In the genomic region with DNA sequence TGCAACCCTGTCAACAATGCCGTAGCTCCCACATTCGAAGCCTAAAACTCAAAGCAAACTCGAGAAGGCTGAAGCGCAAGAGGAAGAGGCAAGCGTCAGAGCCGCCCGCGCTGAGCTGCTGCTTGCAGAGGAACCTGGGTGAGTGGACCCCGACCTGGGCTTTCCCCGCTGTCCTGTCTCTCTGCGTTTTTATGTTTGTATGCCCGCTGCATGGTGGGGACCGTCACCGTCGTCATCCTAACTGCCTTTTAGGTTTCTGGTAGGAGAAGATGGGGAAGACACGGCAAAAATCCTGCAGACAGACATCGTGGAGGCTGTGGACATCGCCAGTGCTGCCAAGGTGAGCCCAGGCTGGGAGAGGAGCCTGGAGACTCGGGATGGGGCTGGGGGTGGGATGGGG, we compare ENCODE assay signal across 8 mouse cellular contexts. TPM values are rescaled to one million over a fixed set of nuclear protein-coding genes. Genes with fewer than 3 reads are reported as not detected.
DNase-seq lines count a peak whose midpoint lies in the region; ATAC-seq and TF ChIP-seq lines count a peak whose summit lies in the region.

No protein-coding gene starts in this region.

- 61% methylated on average over 19 of the region's 19 CpGs for WGBS in embryonic facial prominence, embryonic 11.5 days
- WGBS in hindbrain, embryonic 16.5 days, result 61% methylated on average over 19 of the region's 19 CpGs
- 62% methylated on average over 19 of the region's 19 CpGs for WGBS in midbrain, embryonic 15.5 days

- peak overlapping the region; percentile 70 for H3K9ac ChIP-seq in embryonic facial prominence, embryonic 11.5 days (replicated peaks; ENCODE audit: low read length)
- peak overlapping the region; percentile 85 for H3K9ac ChIP-seq in hindbrain, embryonic 16.5 days (ENCODE audit: low read depth, low read length)
- peak overlapping the region; percentile 80 for H3K9ac ChIP-seq in midbrain, embryonic 15.5 days

- H3K27ac ChIP-seq in layer of hippocampus, adult 2 months, result no peak overlapping the region
- no peak overlapping the region for H3K27ac ChIP-seq in embryonic facial prominence, embryonic 11.5 days (replicated peaks; ENCODE audit: low read depth, low read length)
- H3K27ac ChIP-seq in hindbrain, embryonic 16.5 days (ENCODE audit: low read depth, low read length), result no peak overlapping the region
- no peak overlapping the region for H3K27ac ChIP-seq in midbrain, embryonic 15.5 days

- TF ChIP-seq CTCF in layer of hippocampus, adult 2 months (conservative IDR thresholded peaks at IDR 0.05), result no peak

- H3K4me1 ChIP-seq in embryonic facial prominence, embryonic 11.5 days (ENCODE audit: control insufficient read depth, insufficient read depth, low read length), result no peaks in the 10 kb centered on the region
- H3K4me1 ChIP-seq in hindbrain, embryonic 16.5 days (ENCODE audit: control insufficient read depth, insufficient read depth, low read depth, low read length), result peaks cover 22% of the 10 kb centered on the region
- peaks cover 27% of the 10 kb centered on the region for H3K4me1 ChIP-seq in midbrain, embryonic 15.5 days

- no peaks in the 10 kb centered on the region for H3K9me3 ChIP-seq in embryonic facial prominence, embryonic 11.5 days (replicated peaks; ENCODE audit: control insufficient read depth, low read length)
- H3K9me3 ChIP-seq in hindbrain, embryonic 16.5 days (ENCODE audit: control insufficient read depth, low read length), result no peaks in the 10 kb centered on the region
- H3K9me3 ChIP-seq in midbrain, embryonic 15.5 days, result no peaks in the 10 kb centered on the region

- H3K36me3 ChIP-seq in embryonic facial prominence, embryonic 11.5 days (replicated peaks; ENCODE audit: control insufficient read depth, insufficient read depth, low read depth, low read length), result peaks cover 11% of the 10 kb centered on the region
- peaks cover 14% of the 10 kb centered on the region for H3K36me3 ChIP-seq in hindbrain, embryonic 16.5 days (ENCODE audit: control insufficient read depth, insufficient read depth, low read length)
- H3K36me3 ChIP-seq in midbrain, embryonic 15.5 days (replicated peaks), result peaks cover 29% of the 10 kb centered on the region

- no peaks in the 10 kb centered on the region for H3K27me3 ChIP-seq in embryonic facial prominence, embryonic 11.5 days (ENCODE audit: control insufficient read depth, insufficient read depth, low read length)
- no peaks in the 10 kb centered on the region for H3K27me3 ChIP-seq in hindbrain, embryonic 16.5 days (replicated peaks; ENCODE audit: control insufficient read depth, insufficient read depth, low read length)
- no peaks in the 10 kb centered on the region for H3K27me3 ChIP-seq in midbrain, embryonic 15.5 days (replicated peaks)

- no peak for DNase-seq in layer of hippocampus, adult 2 months (ENCODE audit: low spot score in 2 of 2)
- no peak for DNase-seq in layer of hippocampus, postnatal 14 days (ENCODE audit: low spot score in 2 of 2)
- no peak for DNase-seq in embryonic facial prominence, embryonic 11.5 days (ENCODE audit: low spot score)
- no peak for DNase-seq in gastrocnemius, postnatal 10 days
- no peak for DNase-seq in adrenal gland, adult 2 months
- no peak for DNase-seq in cerebellum, adult 9-10 months

- peak overlapping the region; percentile 87 for H3K4me2 ChIP-seq in embryonic facial prominence, embryonic 11.5 days (ENCODE audit: low read depth, low read length)
- peak overlapping the region; percentile 97 for H3K4me2 ChIP-seq in hindbrain, embryonic 16.5 days (ENCODE audit: low read length)
- peak overlapping the region; percentile 93 for H3K4me2 ChIP-seq in midbrain, embryonic 15.5 days

- no peak for ATAC-seq in embryonic facial prominence, embryonic 11.5 days (replicated peaks; ENCODE audit: insufficient number of reproducible peaks, low FRiP score, low TSS enrichment, low read depth)
- no peak for ATAC-seq in hindbrain, embryonic 16.5 days
- no peak for ATAC-seq in midbrain, embryonic 15.5 days (replicated peaks)

- peak overlapping the region; percentile 62 for H3K4me3 ChIP-seq in layer of hippocampus, adult 2 months
- H3K4me3 ChIP-seq in embryonic facial prominence, embryonic 11.5 days (ENCODE audit: low read depth, low read length), result peak overlapping the region; percentile 77
- peak overlapping the region; percentile 86 for H3K4me3 ChIP-seq in hindbrain, embryonic 16.5 days (ENCODE audit: low read length)
- peak overlapping the region; percentile 92 for H3K4me3 ChIP-seq in midbrain, embryonic 15.5 days

RNA-seq across cellular contexts. Expression of gene Wdr46, which starts 0.9 kb away (rescaled TPM):
- total RNA-seq in layer of hippocampus, adult 2 months (2021), result 10 to 100 TPM; 14.5 to 18.9 TPM
- 10 to 100 TPM; 17.5 to 18.5 TPM for total RNA-seq in layer of hippocampus, postnatal 14 days (2021)
- polyA plus RNA-seq in embryonic facial prominence, embryonic 11.5 days (2014; fragmentation: Nextera tagmentation; extraction: Ambion mirVana), result 25.2 and 28.6 TPM in 2 replicates
- polyA plus RNA-seq in hindbrain, embryonic 16.5 days (2015; fragmentation: Nextera tagmentation; extraction: Ambion mirVana), result 20.7 and 23.5 TPM in 2 replicates
- polyA plus RNA-seq in midbrain, embryonic 15.5 days (2015; fragmentation: Nextera tagmentation; extraction: Ambion mirVana), result 25.9 and 26.2 TPM in 2 replicates
- total RNA-seq in gastrocnemius, postnatal 10 days (2021), result 10 to 100 TPM; 15.7 TPM
- 10 to 100 TPM; 35.4 to 38.4 TPM for total RNA-seq in adrenal gland, adult 2 months (2021)
- polyA plus RNA-seq in adrenal gland, adult 2 months (2012; rRNA removed), result 18.9 and 25.6 TPM in 2 replicates

RNA-seq across cellular contexts. Expression of gene Pfdn6, which starts 1.2 kb away (rescaled TPM):
- total RNA-seq in layer of hippocampus, adult 2 months (2021), result 10 to 100 TPM; 86.5 to 97.4 TPM
- 10 to 100 TPM; 89.3 to 93.4 TPM for total RNA-seq in layer of hippocampus, postnatal 14 days (2021)
- 202 and 211 TPM in 2 replicates for polyA plus RNA-seq in embryonic facial prominence, embryonic 11.5 days (2014; fragmentation: Nextera tagmentation; extraction: Ambion mirVana)
- polyA plus RNA-seq in hindbrain, embryonic 16.5 days (2015; fragmentation: Nextera tagmentation; extraction: Ambion mirVana), result 183 and 189 TPM in 2 replicates
- polyA plus RNA-seq in midbrain, embryonic 15.5 days (2015; fragmentation: Nextera tagmentation; extraction: Ambion mirVana), result 178 TPM in 2 replicates
- 10 to 100 TPM; 65.3 to 67.0 TPM for total RNA-seq in gastrocnemius, postnatal 10 days (2021)
- total RNA-seq in adrenal gland, adult 2 months (2021), result 100 to 1,000 TPM in 1 of 2 experiments, 10 to 100 TPM in 1; 69.7 to 100 TPM
- 5.0 and 6.8 TPM in 2 replicates for polyA plus RNA-seq in adrenal gland, adult 2 months (2012; rRNA removed)

RNA-seq across cellular contexts. Expression of gene B3galt4, which starts 9.9 kb away (rescaled TPM):
- 1 to 10 TPM; 6.3 TPM for total RNA-seq in layer of hippocampus, adult 2 months (2021)
- total RNA-seq in layer of hippocampus, postnatal 14 days (2021), result 1 to 10 TPM; 5.4 to 6.8 TPM
- polyA plus RNA-seq in embryonic facial prominence, embryonic 11.5 days (2014; fragmentation: Nextera tagmentation; extraction: Ambion mirVana), result 2.9 and 3.2 TPM in 2 replicates
- polyA plus RNA-seq in hindbrain, embryonic 16.5 days (2015; fragmentation: Nextera tagmentation; extraction: Ambion mirVana), result 13.3 and 16.1 TPM in 2 replicates
- polyA plus RNA-seq in midbrain, embryonic 15.5 days (2015; fragmentation: Nextera tagmentation; extraction: Ambion mirVana), result 14.9 and 15.1 TPM in 2 replicates
- total RNA-seq in gastrocnemius, postnatal 10 days (2021), result 1 to 10 TPM; 2.3 to 2.6 TPM
- 1 to 10 TPM; 4.0 to 6.5 TPM for total RNA-seq in adrenal gland, adult 2 months (2021)
- polyA plus RNA-seq in adrenal gland, adult 2 months (2012; rRNA removed), result 21.2 and 21.3 TPM in 2 replicates

RNA-seq across cellular contexts. Expression of gene Rgl2, which starts 12.0 kb away (rescaled TPM):
- total RNA-seq in layer of hippocampus, adult 2 months (2021), result 10 to 100 TPM; 68.9 to 76.4 TPM
- total RNA-seq in layer of hippocampus, postnatal 14 days (2021), result 10 to 100 TPM; 67.0 to 68.9 TPM
- 26.0 and 26.3 TPM in 2 replicates for polyA plus RNA-seq in embryonic facial prominence, embryonic 11.5 days (2014; fragmentation: Nextera tagmentation; extraction: Ambion mirVana)
- polyA plus RNA-seq in hindbrain, embryonic 16.5 days (2015; fragmentation: Nextera tagmentation; extraction: Ambion mirVana), result 52.7 and 58.8 TPM in 2 replicates
- 60.9 and 61.1 TPM in 2 replicates for polyA plus RNA-seq in midbrain, embryonic 15.5 days (2015; fragmentation: Nextera tagmentation; extraction: Ambion mirVana)
- total RNA-seq in gastrocnemius, postnatal 10 days (2021), result 10 to 100 TPM; 29.3 to 40.2 TPM
- 10 to 100 TPM; 44.2 to 44.4 TPM for total RNA-seq in adrenal gland, adult 2 months (2021)
- 237 and 298 TPM in 2 replicates for polyA plus RNA-seq in adrenal gland, adult 2 months (2012; rRNA removed)

RNA-seq across cellular contexts. Expression of gene Vps52, which starts 14.2 kb away (rescaled TPM):
- 10 to 100 TPM; 84.3 to 92.5 TPM for total RNA-seq in layer of hippocampus, adult 2 months (2021)
- 10 to 100 TPM; 78.5 to 84.4 TPM for total RNA-seq in layer of hippocampus, postnatal 14 days (2021)
- polyA plus RNA-seq in embryonic facial prominence, embryonic 11.5 days (2014; fragmentation: Nextera tagmentation; extraction: Ambion mirVana), result 26.9 and 27.7 TPM in 2 replicates
- 75.4 and 80.7 TPM in 2 replicates for polyA plus RNA-seq in hindbrain, embryonic 16.5 days (2015; fragmentation: Nextera tagmentation; extraction: Ambion mirVana)
- polyA plus RNA-seq in midbrain, embryonic 15.5 days (2015; fragmentation: Nextera tagmentation; extraction: Ambion mirVana), result 80.9 and 84.4 TPM in 2 replicates
- 10 to 100 TPM; 30.3 to 33.2 TPM for total RNA-seq in gastrocnemius, postnatal 10 days (2021)
- total RNA-seq in adrenal gland, adult 2 months (2021), result 10 to 100 TPM; 52.8 to 55.1 TPM
- polyA plus RNA-seq in adrenal gland, adult 2 months (2012; rRNA removed), result 88.4 and 107 TPM in 2 replicates
